Mouse (Mus musculus) liver, embryonic 15.5 days (tissue): ENCODE data around the gene Tcf20. TPM values are rescaled to one million over a fixed set of nuclear protein-coding genes. Genes with fewer than 3 reads are reported as not detected.

Experiments used
- microRNA-seq: library from miRNA; unstranded; fragments of <30 nt; microRNA quantifications from one replicate; pipeline ENCODE4, GENCODE M21; 2016
- polyA plus RNA-seq: library from polyadenylated mRNA; unstranded; fragments of >200 nt; fragmentation: Nextera tagmentation; extraction: Ambion mirVana; gene quantifications from 2 replicates; pipeline ENCODE4 v1.2.1, GENCODE M21; 2015

The Tcf20 gene
- polyA plus RNA-seq, 1 experiment from 2014 or later = 2.1 TPM

Small RNA genes within 50 kb of the gene (microRNA-seq; reads per million reads assigned to microRNA genes)
- gene Gm27618 (not detected), gene Mir3080 (3.0 reads per million, percentile 7 among the genes with 10 or more reads in this experiment)

Other genes starting within 250 kb of the Tcf20 start
- gene Cyp2d40, start 223.7 kb downstream of the Tcf20 start, polyA plus RNA-seq = 0.13 TPM in 2 replicates
- 61.1 and 109 TPM in 2 replicates for gene Cyp2d26, start 193.6 kb downstream of the Tcf20 start, polyA plus RNA-seq
- 12.1 and 12.8 TPM in 2 replicates for gene Nfam1, start 45.4 kb upstream of the Tcf20 start, polyA plus RNA-seq
- 16.0 TPM in 2 replicates for gene Serhl, start 101.6 kb upstream of the Tcf20 start, polyA plus RNA-seq
- gene Rrp7a, start 134.9 kb upstream of the Tcf20 start, polyA plus RNA-seq = 22.0 and 25.7 TPM in 2 replicates
- gene Poldip3, start 161.5 kb upstream of the Tcf20 start, polyA plus RNA-seq = 55.5 and 61.3 TPM in 2 replicates
- 143 and 165 TPM in 2 replicates for gene Cyb5r3, start 184.7 kb upstream of the Tcf20 start, polyA plus RNA-seq